Mouse (Mus musculus): ENCODE data around the gene Ltf. TPM values are rescaled to one million over a fixed set of nuclear protein-coding genes. Genes with fewer than 3 reads are reported as not detected.
A peak's percentile ranks its signal among the peaks of the same experiment; 100 is the strongest.

Gene Ltf
- polyA plus RNA-seq, 1 experiment from 2014 or later, result 8.3 TPM

DNA sequence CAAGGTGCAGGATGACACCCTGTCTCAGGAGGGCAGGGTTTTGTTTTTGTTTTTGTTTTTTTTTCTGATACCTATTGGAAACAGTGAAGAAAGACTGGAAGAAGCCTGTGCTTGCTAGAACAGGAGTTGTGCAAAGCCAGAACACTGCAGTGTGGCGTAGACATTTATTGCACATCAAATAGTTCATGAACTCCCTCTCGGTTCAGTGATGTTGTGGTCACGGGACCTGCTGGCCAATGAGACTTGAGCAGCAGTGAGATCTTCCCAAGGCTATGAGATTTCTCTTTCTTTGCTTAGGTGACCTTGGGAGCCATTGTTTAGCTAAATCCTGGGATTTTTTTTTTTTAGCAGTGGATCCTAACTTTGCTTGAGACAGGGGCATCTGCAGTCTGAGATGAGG is 31.0 kb upstream of the Ltf start:
- no peaks in the 10 kb centered on the region for H3K36me3 ChIP-seq (ENCODE audit: control insufficient read depth, insufficient read depth)
- H3K9ac ChIP-seq (ENCODE audit: low read depth, low read length), result no peak overlapping the region
- H3K4me2 ChIP-seq (replicated peaks; ENCODE audit: low read depth), result no peak overlapping the region
- ATAC-seq, result no peak
- H3K27me3 ChIP-seq (replicated peaks; ENCODE audit: control insufficient read depth, insufficient read depth, low read length), result no peaks in the 10 kb centered on the region
- TF ChIP-seq CTCF (IDR thresholded peaks at IDR 0.05; ENCODE audit: low read depth), result no peak
- H3K4me1 ChIP-seq (replicated peaks; ENCODE audit: control insufficient read depth, insufficient read depth, low read length), result no peaks in the 10 kb centered on the region
- H3K9me3 ChIP-seq (ENCODE audit: control insufficient read depth), result no peaks in the 10 kb centered on the region
- H3K4me3 ChIP-seq (ENCODE audit: low read depth, low read length), result no peak overlapping the region
- 50% methylated on average over 3 of the region's 3 CpGs for WGBS
- no peak overlapping the region for H3K27ac ChIP-seq (ENCODE audit: low read depth, low read length)

DNA sequence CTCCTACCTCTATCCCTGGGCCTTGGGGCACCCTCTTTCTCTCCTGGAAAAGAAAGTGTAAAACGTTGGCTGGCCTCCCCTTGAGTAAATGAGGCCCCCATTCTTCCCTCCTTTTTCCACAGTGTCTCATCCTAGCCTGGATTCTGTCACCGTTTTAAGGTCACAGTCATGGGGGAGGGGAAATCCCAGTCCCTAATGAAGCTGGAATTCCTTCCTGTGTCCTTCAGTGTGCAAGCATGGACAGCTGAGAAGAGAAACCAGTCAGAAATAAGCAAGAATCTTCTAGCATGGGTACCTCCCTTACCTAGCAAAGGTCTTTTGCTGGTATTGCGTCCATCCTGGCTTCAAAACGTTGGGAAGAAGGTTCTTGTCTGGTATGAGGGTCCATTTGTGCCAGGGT is 29.9 kb upstream of the Ltf start:
- no peak for ATAC-seq
- Histone ChIP-seq H3K4me2 (replicated peaks; ENCODE audit: low read depth) (no peak overlapping the region), H3K36me3 (ENCODE audit: control insufficient read depth, insufficient read depth) (no peaks in the 10 kb centered on the region), H3K9me3 (ENCODE audit: control insufficient read depth) (no peaks in the 10 kb centered on the region), H3K4me3 (ENCODE audit: low read depth, low read length) (no peak overlapping the region), H3K4me1 (replicated peaks; ENCODE audit: control insufficient read depth, insufficient read depth, low read length) (no peaks in the 10 kb centered on the region), H3K27ac (ENCODE audit: low read depth, low read length) (no peak overlapping the region), H3K27me3 (replicated peaks; ENCODE audit: control insufficient read depth, insufficient read depth, low read length) (no peaks in the 10 kb centered on the region), H3K9ac (ENCODE audit: low read depth, low read length) (no peak overlapping the region)
- 56% methylated on average over 4 of the region's 4 CpGs for WGBS
- no peak for TF ChIP-seq CTCF (IDR thresholded peaks at IDR 0.05; ENCODE audit: low read depth)

DNA sequence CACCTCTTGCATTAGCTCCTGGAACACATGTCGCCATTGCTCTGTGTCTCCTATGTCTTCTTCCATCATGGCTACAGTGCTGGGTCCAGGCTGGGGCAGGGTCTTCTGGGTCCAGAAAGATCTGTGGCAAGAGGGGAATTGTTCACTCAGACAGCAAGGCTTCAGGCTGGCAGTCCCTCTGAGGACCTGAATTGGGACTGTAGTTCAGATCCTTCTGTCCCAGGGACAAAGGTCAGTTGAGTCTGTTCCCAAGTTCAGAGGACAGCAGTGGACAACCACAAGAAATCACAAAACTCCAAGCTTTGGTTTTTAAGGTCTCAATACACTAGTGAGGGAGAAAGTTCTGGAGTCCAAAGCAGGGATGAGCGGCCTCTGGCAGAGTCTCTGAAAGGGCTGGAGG is 29.5 kb upstream of the Ltf start:
- Histone ChIP-seq H3K4me1 (replicated peaks; ENCODE audit: control insufficient read depth, insufficient read depth, low read length) (no peaks in the 10 kb centered on the region), H3K4me3 (ENCODE audit: low read depth, low read length) (no peak overlapping the region), H3K27ac (ENCODE audit: low read depth, low read length) (no peak overlapping the region), H3K36me3 (ENCODE audit: control insufficient read depth, insufficient read depth) (no peaks in the 10 kb centered on the region), H3K4me2 (replicated peaks; ENCODE audit: low read depth) (no peak overlapping the region), H3K9ac (ENCODE audit: low read depth, low read length) (no peak overlapping the region), H3K27me3 (replicated peaks; ENCODE audit: control insufficient read depth, insufficient read depth, low read length) (no peaks in the 10 kb centered on the region), H3K9me3 (ENCODE audit: control insufficient read depth) (no peaks in the 10 kb centered on the region)
- 92% methylated on average over 2 of the region's 2 CpGs for WGBS
- TF ChIP-seq CTCF (IDR thresholded peaks at IDR 0.05; ENCODE audit: low read depth), result no peak
- ATAC-seq, result no peak

DNA sequence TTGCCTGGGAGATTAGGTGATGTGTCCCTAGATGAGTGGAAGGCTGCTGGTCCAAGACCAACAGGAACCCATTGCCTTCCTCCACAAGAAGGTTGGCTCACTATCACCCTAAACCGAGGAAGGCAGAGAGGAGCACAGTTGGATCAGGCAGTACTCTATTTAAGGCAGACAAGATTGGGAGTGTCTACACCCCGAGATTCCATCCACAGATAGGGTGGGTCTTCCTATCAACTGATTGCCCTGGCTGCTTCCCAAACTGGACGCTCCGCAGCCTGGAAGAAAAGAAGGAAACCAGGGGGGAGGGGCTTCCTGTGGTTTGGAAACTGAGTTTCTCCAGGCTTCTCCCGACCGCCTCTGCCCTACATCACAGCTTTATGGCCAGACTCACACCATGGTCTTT is 28.9 kb upstream of the Ltf start, which contains the start of gene Rtp3:
TSS of gene Rtp3 (minus strand) at position 380 of the 400 bp plus-strand sequence.
- no peak within 1 kb of the TSS for H3K27ac ChIP-seq (ENCODE audit: low read depth, low read length)
- no peaks in the 10 kb centered on the region for H3K9me3 ChIP-seq (ENCODE audit: control insufficient read depth)
- no peak within 1 kb of the TSS for H3K4me3 ChIP-seq (ENCODE audit: low read depth, low read length)
- ATAC-seq, result no peak
- no peak for TF ChIP-seq CTCF (IDR thresholded peaks at IDR 0.05; ENCODE audit: low read depth)
- H3K27me3 ChIP-seq (replicated peaks; ENCODE audit: control insufficient read depth, insufficient read depth, low read length), result no peaks in the 10 kb centered on the region
- H3K9ac ChIP-seq (ENCODE audit: low read depth, low read length), result no peak within 1 kb of the TSS
- no peaks in the 10 kb centered on the region for H3K4me1 ChIP-seq (replicated peaks; ENCODE audit: control insufficient read depth, insufficient read depth, low read length)
- no peak within 1 kb of the TSS for H3K4me2 ChIP-seq (replicated peaks; ENCODE audit: low read depth)
- H3K36me3 ChIP-seq (ENCODE audit: control insufficient read depth, insufficient read depth), result no peaks in the 10 kb centered on the region
- WGBS, result 33% methylated on average over 6 of the region's 6 CpGs

DNA sequence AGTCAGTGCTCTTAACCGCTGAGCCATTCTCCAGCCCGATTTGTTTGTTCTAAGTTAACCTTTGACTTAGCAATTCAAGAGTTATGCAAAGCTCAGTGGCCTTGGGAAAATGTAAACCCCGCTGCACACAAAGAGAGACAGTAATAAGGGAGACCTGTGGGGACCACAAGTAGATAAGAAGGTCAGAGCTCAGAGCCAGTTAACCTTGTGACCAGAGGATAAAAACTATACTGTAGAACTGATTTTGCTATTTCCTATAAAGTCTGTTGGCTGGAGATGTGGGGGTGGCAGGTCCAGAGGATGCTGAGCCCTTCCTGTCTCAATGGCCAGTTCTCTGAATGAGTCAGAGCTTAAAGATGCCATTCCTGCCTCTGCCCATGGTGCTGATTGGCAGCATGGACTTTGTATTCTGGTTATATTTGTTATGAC is 25.8 kb upstream of the Ltf start:
- no peaks in the 10 kb centered on the region for H3K36me3 ChIP-seq (ENCODE audit: control insufficient read depth, insufficient read depth)
- H3K27me3 ChIP-seq (replicated peaks; ENCODE audit: control insufficient read depth, insufficient read depth, low read length), result no peaks in the 10 kb centered on the region
- H3K4me2 ChIP-seq (replicated peaks; ENCODE audit: low read depth), result no peak overlapping the region
- H3K4me3 ChIP-seq (ENCODE audit: low read depth, low read length), result no peak overlapping the region
- ATAC-seq, result peak; percentile 43; the same call in 1 of the 2 replicates
- no peaks in the 10 kb centered on the region for H3K4me1 ChIP-seq (replicated peaks; ENCODE audit: control insufficient read depth, insufficient read depth, low read length)
- no peak for TF ChIP-seq CTCF (IDR thresholded peaks at IDR 0.05; ENCODE audit: low read depth)
- no peak overlapping the region for H3K27ac ChIP-seq (ENCODE audit: low read depth, low read length)
- WGBS, result 12% methylated on average over 3 of the region's 3 CpGs
- no peak overlapping the region for H3K9ac ChIP-seq (ENCODE audit: low read depth, low read length)
- H3K9me3 ChIP-seq (ENCODE audit: control insufficient read depth), result no peaks in the 10 kb centered on the region

DNA sequence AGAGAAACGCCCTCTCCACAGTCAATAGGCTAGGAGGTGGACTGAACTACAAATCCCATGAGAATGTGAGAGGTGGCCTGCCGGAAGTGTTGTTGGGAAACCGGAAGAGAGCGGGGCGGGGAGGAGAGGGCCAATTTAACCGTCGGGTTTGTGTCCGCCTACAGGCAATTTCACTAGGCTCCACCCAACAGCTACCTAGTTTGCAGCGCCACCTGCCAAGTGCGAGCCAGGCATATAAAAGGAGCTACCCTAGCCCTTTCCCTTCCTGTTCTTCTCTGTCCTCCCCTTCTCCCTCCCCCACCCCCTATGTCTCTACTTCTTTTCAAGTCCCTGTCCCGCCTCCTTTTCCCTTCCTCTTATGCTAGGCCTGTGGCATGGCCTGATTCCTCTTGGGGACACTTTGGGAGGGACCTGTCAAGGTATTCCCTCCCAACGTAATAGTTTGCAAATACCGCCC is 24.3 kb upstream of the Ltf start:
- Histone ChIP-seq H3K27ac (ENCODE audit: low read depth, low read length) (peak overlapping the region; percentile 58; the same call in 1 of the 2 replicates), H3K9ac (ENCODE audit: low read depth, low read length) (0 out of 2 replicates have a peak overlapping the region, but pooled peaks have one; percentile 18)
- WGBS, result 5% methylated on average over 13 of the region's 13 CpGs

DNA sequence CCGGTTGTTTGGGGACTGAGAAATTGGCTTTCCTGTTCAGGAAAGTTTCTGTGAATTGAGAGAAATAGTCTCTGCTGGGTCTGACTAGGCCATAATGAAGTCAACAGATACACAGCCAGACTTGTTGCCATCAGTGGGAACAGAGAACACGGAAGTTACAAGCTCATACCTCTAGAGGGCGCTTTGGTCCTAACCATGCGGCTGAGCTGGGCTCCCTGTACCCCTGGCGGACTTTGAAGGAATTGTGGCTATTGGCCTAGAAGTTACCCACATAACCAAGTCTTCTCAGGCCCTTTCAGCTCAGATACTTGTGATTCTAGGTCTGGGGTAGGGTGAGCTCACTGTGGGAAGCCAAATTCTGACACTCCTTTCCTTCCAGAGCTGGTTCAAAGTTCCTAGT is 21.8 kb upstream of the Ltf start:
- H3K4me1 ChIP-seq (replicated peaks; ENCODE audit: control insufficient read depth, insufficient read depth, low read length), result peaks cover 8% of the 10 kb centered on the region
- ATAC-seq, result 0 out of 2 replicates have a peak, but pooled peaks have one; percentile 24
- H3K4me3 ChIP-seq (ENCODE audit: low read depth, low read length), result no peak overlapping the region
- H3K27me3 ChIP-seq (replicated peaks; ENCODE audit: control insufficient read depth, insufficient read depth, low read length), result no peaks in the 10 kb centered on the region
- H3K9me3 ChIP-seq (ENCODE audit: control insufficient read depth), result no peaks in the 10 kb centered on the region
- H3K36me3 ChIP-seq (ENCODE audit: control insufficient read depth, insufficient read depth), result no peaks in the 10 kb centered on the region
- TF ChIP-seq CTCF (IDR thresholded peaks at IDR 0.05; ENCODE audit: low read depth), result peak; percentile 100
- no peak overlapping the region for H3K4me2 ChIP-seq (replicated peaks; ENCODE audit: low read depth)
- no peak overlapping the region for H3K9ac ChIP-seq (ENCODE audit: low read depth, low read length)
- 3% methylated on average over 5 of the region's 5 CpGs for WGBS
- H3K27ac ChIP-seq (ENCODE audit: low read depth, low read length), result no peak overlapping the region

More for the DNA sequence above, 24.3 kb upstream of the Ltf start:
- peak overlapping the region; percentile 62 for H3K4me2 ChIP-seq (replicated peaks; ENCODE audit: low read depth)
- peak; percentile 71 for ATAC-seq
- peak overlapping the region; percentile 33 for H3K4me3 ChIP-seq (ENCODE audit: low read depth, low read length)
- TF ChIP-seq CTCF (IDR thresholded peaks at IDR 0.05; ENCODE audit: low read depth), result peak; percentile 68
- peaks cover 5% of the 10 kb centered on the region for H3K4me1 ChIP-seq (replicated peaks; ENCODE audit: control insufficient read depth, insufficient read depth, low read length)
- no peaks in the 10 kb centered on the region for H3K36me3 ChIP-seq (ENCODE audit: control insufficient read depth, insufficient read depth)
- H3K27me3 ChIP-seq (replicated peaks; ENCODE audit: control insufficient read depth, insufficient read depth, low read length), result no peaks in the 10 kb centered on the region
- H3K9me3 ChIP-seq (ENCODE audit: control insufficient read depth), result no peaks in the 10 kb centered on the region
